Mouse (Mus musculus): Measurements from ENCODE around the gene Cdkal1. TPM values are rescaled to one million over a fixed set of nuclear protein-coding genes. Genes with fewer than 3 reads are reported as not detected.

Gene Cdkal1
- polyA plus RNA-seq, 1 experiment from 2014 or later = 14.7 TPM

- H3K4me2 ChIP-seq (replicated peaks; ENCODE audit: low read depth) = no peak overlapping the region
- 70% methylated on average over 9 of the region's 9 CpGs for WGBS
- no peak overlapping the region for H3K4me3 ChIP-seq (ENCODE audit: low read depth, low read length)
- H3K9me3 ChIP-seq (ENCODE audit: control insufficient read depth, low read length) = no peaks in the 10 kb centered on the region
- no peak overlapping the region for H3K9ac ChIP-seq (ENCODE audit: low read length)
- no peak for TF ChIP-seq EP300 (optimal IDR thresholded peaks at IDR 0.05)
- peak; percentile 35 for TF ChIP-seq CTCF (IDR thresholded peaks at IDR 0.05; ENCODE audit: low read depth)
- H3K27me3 ChIP-seq (ENCODE audit: control insufficient read depth, insufficient read depth, low read length) = no peaks in the 10 kb centered on the region
- no peaks in the 10 kb centered on the region for H3K36me3 ChIP-seq (ENCODE audit: control insufficient read depth, insufficient read depth, low read length)
- ATAC-seq (ENCODE audit: low FRiP score, low TSS enrichment) (no peak), DNase-seq (ENCODE audit: low spot score) (no peak)
- no peaks in the 10 kb centered on the region for H3K4me1 ChIP-seq (replicated peaks; ENCODE audit: control insufficient read depth, insufficient read depth)
- H3K27ac ChIP-seq (replicated peaks) = no peak overlapping the region
Measured at GRCm38 (mm10) chr13:29823906-29824305, 31.6 kb downstream of the Cdkal1 start.

GRCm38 (mm10) chr13:29823487-29823886 is 32.0 kb downstream of the Cdkal1 start:
- Histone ChIP-seq H3K4me3 (ENCODE audit: low read depth, low read length) (no peak overlapping the region), H3K27me3 (ENCODE audit: control insufficient read depth, insufficient read depth, low read length) (no peaks in the 10 kb centered on the region), H3K4me2 (replicated peaks; ENCODE audit: low read depth) (no peak overlapping the region), H3K27ac (replicated peaks) (no peak overlapping the region), H3K4me1 (replicated peaks; ENCODE audit: control insufficient read depth, insufficient read depth) (no peaks in the 10 kb centered on the region), H3K9ac (ENCODE audit: low read length) (no peak overlapping the region), H3K36me3 (ENCODE audit: control insufficient read depth, insufficient read depth, low read length) (no peaks in the 10 kb centered on the region), H3K9me3 (ENCODE audit: control insufficient read depth, low read length) (no peaks in the 10 kb centered on the region)
- no peak for ATAC-seq (ENCODE audit: low FRiP score, low TSS enrichment)
- TF ChIP-seq EP300 (optimal IDR thresholded peaks at IDR 0.05) (no peak), CTCF (IDR thresholded peaks at IDR 0.05; ENCODE audit: low read depth) (no peak)
- DNase-seq (ENCODE audit: low spot score) = no peak
- WGBS = 84% methylated on average over 8 of the region's 8 CpGs

GRCm38 (mm10) chr13:29819910-29820583 is 35.4 kb downstream of the Cdkal1 start:
- ATAC-seq (ENCODE audit: low FRiP score, low TSS enrichment) (no peak), DNase-seq (ENCODE audit: low spot score) (no peak)
- no peaks in the 10 kb centered on the region for H3K27me3 ChIP-seq (ENCODE audit: control insufficient read depth, insufficient read depth, low read length)
- no peaks in the 10 kb centered on the region for H3K4me1 ChIP-seq (replicated peaks; ENCODE audit: control insufficient read depth, insufficient read depth)
- TF ChIP-seq EP300 (optimal IDR thresholded peaks at IDR 0.05) (no peak), CTCF (IDR thresholded peaks at IDR 0.05; ENCODE audit: low read depth) (no peak)
- H3K4me2 ChIP-seq (replicated peaks; ENCODE audit: low read depth) = no peak overlapping the region
- no peak overlapping the region for H3K9ac ChIP-seq (ENCODE audit: low read length)
- H3K9me3 ChIP-seq (ENCODE audit: control insufficient read depth, low read length) = no peaks in the 10 kb centered on the region
- no peaks in the 10 kb centered on the region for H3K36me3 ChIP-seq (ENCODE audit: control insufficient read depth, insufficient read depth, low read length)
- H3K4me3 ChIP-seq (ENCODE audit: low read depth, low read length) = no peak overlapping the region
- WGBS = 75% methylated on average over 9 of the region's 9 CpGs
- no peak overlapping the region for H3K27ac ChIP-seq (replicated peaks)

- Histone ChIP-seq H3K36me3 (ENCODE audit: control insufficient read depth, insufficient read depth, low read length) (no peaks in the 10 kb centered on the region), H3K9ac (ENCODE audit: low read length) (no peak overlapping the region), H3K27me3 (ENCODE audit: control insufficient read depth, insufficient read depth, low read length) (no peaks in the 10 kb centered on the region), H3K4me3 (ENCODE audit: low read depth, low read length) (no peak overlapping the region), H3K4me1 (replicated peaks; ENCODE audit: control insufficient read depth, insufficient read depth) (no peaks in the 10 kb centered on the region), H3K9me3 (ENCODE audit: control insufficient read depth, low read length) (no peaks in the 10 kb centered on the region), H3K27ac (replicated peaks) (no peak overlapping the region), H3K4me2 (replicated peaks; ENCODE audit: low read depth) (no peak overlapping the region)
- WGBS = 78% methylated on average over 3 of the region's 3 CpGs
- TF ChIP-seq EP300 (optimal IDR thresholded peaks at IDR 0.05) (no peak), CTCF (IDR thresholded peaks at IDR 0.05; ENCODE audit: low read depth) (peak; percentile 15; the same call in 1 of the 2 replicates)
- DNase-seq (ENCODE audit: low spot score) = no peak
- no peak for ATAC-seq (ENCODE audit: low FRiP score, low TSS enrichment)
Measured at GRCm38 (mm10) chr13:29819147-29819546, 36.3 kb downstream of the Cdkal1 start.

- Histone ChIP-seq H3K27me3 (ENCODE audit: control insufficient read depth, insufficient read depth, low read length) (no peaks in the 10 kb centered on the region), H3K9ac (ENCODE audit: low read length) (no peak overlapping the region), H3K27ac (replicated peaks) (no peak overlapping the region), H3K9me3 (ENCODE audit: control insufficient read depth, low read length) (no peaks in the 10 kb centered on the region), H3K36me3 (ENCODE audit: control insufficient read depth, insufficient read depth, low read length) (no peaks in the 10 kb centered on the region), H3K4me1 (replicated peaks; ENCODE audit: control insufficient read depth, insufficient read depth) (no peaks in the 10 kb centered on the region), H3K4me2 (replicated peaks; ENCODE audit: low read depth) (no peak overlapping the region), H3K4me3 (ENCODE audit: low read depth, low read length) (no peak overlapping the region)
- TF ChIP-seq EP300 (optimal IDR thresholded peaks at IDR 0.05) (no peak), CTCF (IDR thresholded peaks at IDR 0.05; ENCODE audit: low read depth) (no peak)
- ATAC-seq (ENCODE audit: low FRiP score, low TSS enrichment) = no peak
- WGBS = 85% methylated on average over 2 of the region's 2 CpGs
- no peak for DNase-seq (ENCODE audit: low spot score)
Measured at GRCm38 (mm10) chr13:29818314-29818713, 37.2 kb downstream of the Cdkal1 start.

GRCm38 (mm10) chr13:29810780-29811179 is 44.7 kb downstream of the Cdkal1 start:
- TF ChIP-seq CTCF (IDR thresholded peaks at IDR 0.05; ENCODE audit: low read depth) = no peak
- TF ChIP-seq EP300 (optimal IDR thresholded peaks at IDR 0.05) = no peak
- Histone ChIP-seq H3K4me3 (ENCODE audit: low read depth, low read length) (no peak overlapping the region), H3K4me1 (replicated peaks; ENCODE audit: control insufficient read depth, insufficient read depth) (0 out of 2 replicates have a peak, but pooled peaks cover 2% of the 10 kb centered on the region), H3K36me3 (ENCODE audit: control insufficient read depth, insufficient read depth, low read length) (no peaks in the 10 kb centered on the region), H3K9me3 (ENCODE audit: control insufficient read depth, low read length) (no peaks in the 10 kb centered on the region), H3K27me3 (ENCODE audit: control insufficient read depth, insufficient read depth, low read length) (no peaks in the 10 kb centered on the region), H3K9ac (ENCODE audit: low read length) (no peak overlapping the region), H3K27ac (replicated peaks) (no peak overlapping the region), H3K4me2 (replicated peaks; ENCODE audit: low read depth) (no peak overlapping the region)
- ATAC-seq (ENCODE audit: low FRiP score, low TSS enrichment) (no peak), DNase-seq (ENCODE audit: low spot score) (no peak)
- WGBS = 73% methylated on average over 4 of the region's 4 CpGs
